Mouse (Mus musculus) gastrocnemius, adult 2 months (tissue): ENCODE measurements around the gene Camta2. TPM values are rescaled to one million over a fixed set of nuclear protein-coding genes. Genes with fewer than 3 reads are reported as not detected.

ENCODE experiments used
- DNase-seq: peaks from one replicate; pipeline ENCODE4 v3.0.0; 2022
- H3K27ac ChIP-seq: fragments of 200-600 bp; 2 replicates; pipeline ENCODE4 v1.8.1; 2022; ENCODE audit warnings: mild to moderate bottlenecking
- H3K4me3 ChIP-seq: fragments of 200-600 bp; 2 replicates; pipeline ENCODE4 v1.8.1; 2022; ENCODE audit warnings: mild to moderate bottlenecking, moderate library complexity
- CTCF ChIP-seq: fragments of 200-600 bp; IDR thresholded peaks from 2 replicates; pipeline ENCODE4 v1.8.1; 2022; ENCODE audit warnings: antibody characterized with exemption, mild to moderate bottlenecking, moderate library complexity
- intact Hi-C: fragments of 180-260 bp; cut with DNase I; formaldehyde crosslinking; loops from one replicate; pipeline ENCODE4 v1.15.1; 2025
- total RNA-seq, 2 experiments: library from RNA; stranded (reverse); gene quantifications; 2 replicates each; pipeline ENCODE4 v1.2.3; 2021

The Camta2 gene
- total RNA-seq, 2 experiments from 2014 or later: 39.6 to 44.9 TPM

- DNase-seq: peak; percentile 77
- Histone ChIP-seq H3K27ac (peak overlapping the region; percentile 99), H3K4me3 (peak overlapping the region; percentile 75)
- intact Hi-C loops: loop anchor here (2.0 kb wide), 1 partner anchor 15 kb away; the partner anchor contains the start of gene Pfn1
- peak; percentile 73 for TF ChIP-seq CTCF
Measured at GRCm38 (mm10) chr11:70669582-70670345, 18.1 kb downstream of the Camta2 start.

- intact Hi-C loops: loop anchor here (2.0 kb wide), 1 partner anchor 14 kb away; the partner anchor contains the start of gene Pfn1
- TF ChIP-seq CTCF: no peak
- Histone ChIP-seq H3K4me3 (peak within 1 kb of the TSS; percentile 75), H3K27ac (peak within 1 kb of the TSS; percentile 99)
- DNase-seq: peak; percentile 97
Measured at GRCm38 (mm10) chr11:70668771-70669505, 19.0 kb downstream of the Camta2 start, which contains the start of gene Spag7. Spag7 (minus strand) TSS chr11:70669416.

GRCm38 (mm10) chr11:70668335-70668770 lies 19.6 kb downstream of the Camta2 start:
- TF ChIP-seq CTCF: no peak
- peak overlapping the region; percentile 99 for H3K27ac ChIP-seq
- peak; percentile 90 for DNase-seq
- peak overlapping the region; percentile 75 for H3K4me3 ChIP-seq
- intact Hi-C loops: loop anchor here (2.0 kb wide), 1 partner anchor 14 kb away; the partner anchor contains the start of gene Pfn1

DNA sequence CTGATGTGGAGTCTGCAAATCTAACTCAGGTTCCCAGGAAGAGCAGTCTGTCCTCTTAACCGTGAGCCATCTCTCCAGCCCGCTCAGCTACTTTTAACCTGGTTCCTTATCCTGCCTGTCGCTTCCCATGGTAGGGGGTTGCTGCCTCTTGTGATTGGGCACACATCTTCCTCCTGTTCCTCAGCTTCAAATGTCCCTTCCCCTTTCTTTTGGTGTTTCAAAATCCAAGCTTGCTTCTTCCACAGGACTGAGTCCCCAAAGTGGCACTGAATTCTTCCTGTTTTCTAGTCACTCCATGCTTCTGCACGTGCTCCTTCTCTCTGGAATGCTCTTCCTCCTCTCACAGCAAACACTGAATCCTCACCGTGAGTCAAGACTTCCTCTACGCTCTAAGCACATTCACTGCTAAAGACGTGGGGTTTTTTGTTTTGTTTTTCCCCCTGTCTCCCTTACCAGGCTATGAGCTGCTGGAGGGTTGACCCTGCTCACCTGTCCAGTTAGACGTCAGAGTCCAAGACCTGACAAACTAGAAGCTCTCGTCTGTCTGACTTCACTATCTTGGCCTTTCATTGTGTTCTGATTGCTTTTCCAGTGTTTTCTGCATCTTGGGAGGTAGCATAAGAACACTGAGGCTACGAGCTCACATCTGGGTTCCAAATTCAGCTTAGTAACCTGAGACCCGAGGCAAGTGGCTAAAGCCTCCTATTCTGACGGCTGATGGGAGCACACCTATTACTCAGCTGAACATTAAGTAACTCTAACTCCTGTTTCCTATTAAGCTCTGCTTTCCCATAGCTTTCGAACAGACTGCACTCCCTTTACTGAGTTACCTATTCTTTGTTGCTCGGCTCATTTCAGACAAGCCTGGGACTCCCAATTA lies 20.4 kb downstream of the Camta2 start:
- H3K4me3 ChIP-seq: peak overlapping the region; percentile 75
- TF ChIP-seq CTCF: no peak
- peak; percentile 12 for DNase-seq
- intact Hi-C loops: loop anchor here (2.0 kb wide), 1 partner anchor 13 kb away; the partner anchor contains the start of gene Pfn1
- H3K27ac ChIP-seq: peak overlapping the region; percentile 99

- intact Hi-C loops: no loop called here
- TF ChIP-seq CTCF: no peak
Measured at GRCm38 (mm10) chr11:70666687-70667086, 21.2 kb downstream of the Camta2 start.

DNA sequence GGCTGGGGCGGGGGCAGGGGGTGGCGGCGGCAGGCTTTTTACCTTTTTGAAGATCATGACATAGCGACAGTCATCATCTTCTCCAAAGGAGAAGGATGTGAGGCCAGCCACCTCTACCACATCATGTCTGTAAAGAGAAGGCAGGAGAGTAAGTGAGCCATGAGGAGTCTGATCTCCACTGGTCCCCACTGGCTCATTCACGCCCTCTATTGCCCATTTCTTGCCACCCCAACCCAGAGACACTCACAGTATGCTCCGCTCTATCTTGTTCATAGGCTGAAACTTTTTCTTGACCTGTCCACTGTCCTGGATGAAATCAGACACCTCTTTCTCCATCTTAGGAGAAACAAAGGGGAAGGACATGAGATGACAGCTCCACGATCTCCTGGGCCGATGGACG lies 23.2 kb downstream of the Camta2 start:
- DNase-seq: no peak
- intact Hi-C loops: no loop called here
- Histone ChIP-seq H3K4me3 (no peak overlapping the region), H3K27ac (peak overlapping the region; percentile 28; the same call in 1 of the 2 replicates)
- peak; percentile 16; the same call in 1 of the 2 replicates for TF ChIP-seq CTCF

More at GRCm38 (mm10) chr11:70666687-70667086, 21.2 kb downstream of the Camta2 start:
- peak overlapping the region; percentile 2 for H3K4me3 ChIP-seq
- H3K27ac ChIP-seq: peak overlapping the region; percentile 99
- DNase-seq: peak; percentile 41

- no peak for TF ChIP-seq CTCF
- peak overlapping the region; percentile 70 for H3K27ac ChIP-seq
- DNase-seq: peak; percentile 83
Measured at GRCm38 (mm10) chr11:70663957-70664356, 23.9 kb downstream of the Camta2 start.

DNA sequence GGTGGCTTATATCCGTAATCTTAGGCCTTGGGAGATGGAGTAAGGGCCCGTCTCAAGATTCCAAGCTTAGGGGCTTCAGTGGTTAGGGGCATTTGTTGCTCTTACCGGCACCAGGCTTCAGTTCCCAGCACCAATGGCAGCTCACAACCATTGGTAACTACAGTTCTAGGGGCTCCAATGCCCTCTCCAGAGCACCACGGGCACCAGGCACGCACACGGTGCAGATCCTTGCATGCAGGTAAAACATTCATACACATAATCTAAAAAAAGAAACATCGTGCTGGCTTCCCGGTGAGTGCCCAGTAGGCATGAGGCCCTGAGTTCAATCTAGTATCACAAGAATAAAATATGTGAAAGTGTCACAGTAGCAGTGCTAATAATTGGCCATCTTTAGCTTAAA lies 24.8 kb downstream of the Camta2 start:
- intact Hi-C loops: no loop called here
- Histone ChIP-seq H3K27ac (peak overlapping the region; percentile 92), H3K4me3 (0 out of 2 replicates have a peak overlapping the region, but pooled peaks have one; percentile 1)
- TF ChIP-seq CTCF: no peak
- DNase-seq: peak; percentile 55

More at GRCm38 (mm10) chr11:70663957-70664356, 23.9 kb downstream of the Camta2 start:
- H3K4me3 ChIP-seq: no peak overlapping the region
- intact Hi-C loops: no loop called here

GRCm38 (mm10) chr11:70660571-70660970 lies 27.3 kb downstream of the Camta2 start:
- H3K27ac ChIP-seq: peak overlapping the region; percentile 92
- no peak for TF ChIP-seq CTCF
- peak overlapping the region; percentile 94 for H3K4me3 ChIP-seq
- no peak for DNase-seq
- intact Hi-C loops: no loop called here

- H3K27ac ChIP-seq: peak overlapping the region; percentile 92
- intact Hi-C loops: no loop called here
- TF ChIP-seq CTCF: no peak
- peak; percentile 60 for DNase-seq
- H3K4me3 ChIP-seq: peak overlapping the region; percentile 94
Measured at GRCm38 (mm10) chr11:70658942-70659341, 29.0 kb downstream of the Camta2 start.

GRCm38 (mm10) chr11:70658521-70658920 lies 29.4 kb downstream of the Camta2 start:
- DNase-seq: no peak
- TF ChIP-seq CTCF: no peak
- Histone ChIP-seq H3K4me3 (peak overlapping the region; percentile 94), H3K27ac (peak overlapping the region; percentile 92)
- intact Hi-C loops: no loop called here

- intact Hi-C loops: no loop called here
- TF ChIP-seq CTCF: no peak
- H3K27ac ChIP-seq: peak overlapping the region; percentile 92
- peak; percentile 32 for DNase-seq
- H3K4me3 ChIP-seq: peak overlapping the region; percentile 94
Measured at GRCm38 (mm10) chr11:70657991-70658390, 29.9 kb downstream of the Camta2 start.
